Mouse (Mus musculus) embryonic facial prominence, embryonic 13.5 days (tissue): Measurements from ENCODE around the gene Mrpl17. TPM values are rescaled to one million over a fixed set of nuclear protein-coding genes. Genes with fewer than 3 reads are reported as not detected.

Source experiments
- ATAC-seq: fragments of 200-750 bp; cut with Nextera tagmentation; 2 replicates; pipeline ENCODE4 v1.8.0; 2017; ENCODE audit warnings: low read depth; ENCODE audit not compliant: insufficient number of reproducible peaks, insufficient read depth, low FRiP score, low TSS enrichment
- H3K27ac ChIP-seq: fragments of 300-500 bp; sonication (generic); 2 replicates; pipeline ENCODE4 v1.5.1; 2015; ENCODE audit warnings: moderate library complexity, mild to moderate bottlenecking, inconsistent platforms
- H3K27me3 ChIP-seq: fragments of 300-500 bp; sonication (generic); 2 replicates; pipeline ENCODE4 v1.6.1; 2015; ENCODE audit warnings: mild to moderate bottlenecking, inconsistent platforms
- H3K36me3 ChIP-seq: fragments of 300-500 bp; sonication (generic); 2 replicates; pipeline ENCODE4 v1.6.1; 2015; ENCODE audit warnings: mild to moderate bottlenecking, inconsistent platforms
- H3K4me1 ChIP-seq: fragments of 300-500 bp; sonication (generic); 2 replicates; pipeline ENCODE4 v1.6.1; 2015; ENCODE audit warnings: inconsistent platforms
- H3K4me2 ChIP-seq: fragments of 300-500 bp; sonication (generic); 2 replicates; pipeline ENCODE4 v1.6.1; 2015; ENCODE audit warnings: moderate library complexity, mild to moderate bottlenecking, inconsistent platforms
- H3K4me3 ChIP-seq: fragments of 300-500 bp; sonication (generic); 2 replicates; pipeline ENCODE4 v1.5.1; 2015; ENCODE audit warnings: mild to moderate bottlenecking, inconsistent platforms
- H3K9ac ChIP-seq: fragments of 300-500 bp; sonication (generic); 2 replicates; pipeline ENCODE4 v1.6.1; 2015; ENCODE audit warnings: mild to moderate bottlenecking, inconsistent platforms
- H3K9me3 ChIP-seq: fragments of 300-500 bp; sonication (generic); 2 replicates; pipeline ENCODE4 v1.6.1; 2016; ENCODE audit warnings: inconsistent platforms
- WGBS: fragments of 180-500 bp; shearing (Covaris S2); methylation state at CpG from one replicate; pipeline ENCODE4 v1.1.7; 2015; ENCODE audit warnings: mixed read lengths; 5-methylcytosine and 5-hydroxymethylcytosine counted together
- polyA plus RNA-seq: library from polyadenylated mRNA; unstranded; fragments of >200 nt; fragmentation: Nextera tagmentation; extraction: Ambion mirVana; gene quantifications from 2 replicates; pipeline ENCODE4 v1.2.1, GENCODE M21; 2015

Mrpl17 gene
- polyA plus RNA-seq, 1 experiment from 2014 or later: 321 TPM

DNA sequence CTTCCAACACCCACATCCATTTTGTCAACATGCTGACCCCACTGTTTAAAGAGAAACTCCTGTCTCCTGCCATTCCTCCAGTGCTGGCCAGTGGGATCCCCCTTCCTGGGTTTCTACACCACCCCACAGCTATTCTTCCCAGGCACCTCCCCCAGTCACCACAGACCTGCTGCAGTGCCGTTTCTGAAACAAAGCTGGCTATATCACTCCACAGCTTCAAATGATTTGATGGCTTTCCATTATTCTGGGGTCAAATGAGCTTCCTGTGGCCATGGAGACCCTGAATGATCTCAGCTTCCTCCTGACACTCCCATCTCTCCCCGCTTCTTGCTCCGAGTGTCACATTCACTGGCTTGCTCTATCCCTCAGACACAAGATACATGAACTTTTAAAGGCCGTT is 26.3 kb downstream of the Mrpl17 start:
- peak overlapping the region; percentile 55 for H3K9ac ChIP-seq
- H3K27ac ChIP-seq: no peak overlapping the region
- H3K36me3 ChIP-seq: peaks cover 35% of the 10 kb centered on the region
- WGBS: 17% methylated on average over 4 of the region's 4 CpGs
- H3K27me3 ChIP-seq: no peaks in the 10 kb centered on the region
- peaks cover 68% of the 10 kb centered on the region for H3K4me1 ChIP-seq
- no peak for ATAC-seq
- peak overlapping the region; percentile 85 for H3K4me2 ChIP-seq
- peak overlapping the region; percentile 75 for H3K4me3 ChIP-seq
- no peaks in the 10 kb centered on the region for H3K9me3 ChIP-seq

DNA sequence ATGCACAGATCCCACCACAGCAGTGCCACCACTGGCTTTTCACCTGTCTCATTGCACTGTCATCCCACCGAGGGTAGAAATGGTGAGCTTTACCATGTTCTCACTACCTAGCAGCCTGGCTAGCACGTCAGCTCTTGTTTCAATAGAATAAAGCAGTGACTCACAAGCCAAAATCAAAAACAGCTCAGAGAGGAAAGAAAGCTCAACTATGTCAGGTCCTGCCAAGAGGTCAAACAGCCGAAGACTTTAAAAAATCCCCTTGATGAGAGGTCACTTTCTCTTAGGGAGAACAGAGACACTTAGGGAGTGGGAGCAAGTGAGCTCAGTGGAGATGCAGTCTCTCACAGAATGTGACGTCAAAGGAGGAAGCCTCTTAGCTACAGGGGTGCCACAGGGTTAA is 27.0 kb downstream of the Mrpl17 start:
- H3K4me2 ChIP-seq: peak overlapping the region; percentile 85

DNA sequence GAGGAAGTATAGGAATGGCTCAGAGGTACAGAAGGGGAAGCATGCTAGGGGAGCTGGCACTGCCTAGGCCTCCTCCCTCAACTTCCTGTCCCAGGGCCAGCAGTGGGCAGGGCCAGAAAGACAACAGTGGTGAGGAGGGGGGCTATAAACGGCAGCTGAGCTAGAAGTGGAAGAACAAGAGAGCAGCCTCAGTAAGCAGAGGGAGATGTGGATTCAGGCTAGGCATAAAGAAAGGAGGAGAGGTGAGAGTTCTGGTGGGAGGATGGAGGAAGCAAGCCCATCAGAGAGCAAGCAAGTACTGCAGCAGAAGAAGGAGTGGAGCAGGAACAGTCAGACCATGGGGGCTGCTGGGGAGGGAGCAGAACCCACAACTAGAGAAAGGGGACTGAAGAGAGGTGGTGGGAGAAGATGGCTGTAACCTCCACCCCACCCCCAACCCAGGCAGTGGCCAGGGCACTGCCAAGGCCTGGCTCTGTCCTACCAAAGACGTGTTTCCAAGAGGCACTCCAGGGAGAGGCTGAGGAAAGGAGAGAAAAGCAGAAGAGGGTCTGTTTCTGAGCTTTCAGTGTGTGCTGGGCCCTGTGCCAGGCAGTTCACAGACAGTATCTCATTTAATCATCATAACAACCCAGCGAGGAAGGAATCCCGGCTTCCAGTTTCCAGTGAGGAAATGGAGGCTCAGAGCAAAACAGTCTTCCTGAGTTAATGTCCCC is 32.2 kb downstream of the Mrpl17 start:
- H3K4me3 ChIP-seq: peak overlapping the region; percentile 43
- H3K9me3 ChIP-seq: no peaks in the 10 kb centered on the region
- ATAC-seq: peak; percentile 91
- peaks cover 83% of the 10 kb centered on the region for H3K4me1 ChIP-seq
- H3K27me3 ChIP-seq: no peaks in the 10 kb centered on the region
- peak overlapping the region; percentile 66 for H3K9ac ChIP-seq
- peak overlapping the region; percentile 98 for H3K27ac ChIP-seq
- peak overlapping the region; percentile 66 for H3K4me2 ChIP-seq
- H3K36me3 ChIP-seq: peaks cover 47% of the 10 kb centered on the region
- WGBS: 12% methylated on average over 4 of the region's 4 CpGs

More for the DNA sequence above, 27.0 kb downstream of the Mrpl17 start:
- H3K27me3 ChIP-seq: no peaks in the 10 kb centered on the region
- H3K27ac ChIP-seq: no peak overlapping the region
- no peak for ATAC-seq
- 0 out of 2 replicates have a peak overlapping the region, but pooled peaks have one; percentile 75 for H3K4me3 ChIP-seq
- no peaks in the 10 kb centered on the region for H3K9me3 ChIP-seq
- H3K4me1 ChIP-seq: peaks cover 73% of the 10 kb centered on the region
- peaks cover 35% of the 10 kb centered on the region for H3K36me3 ChIP-seq
- WGBS: 27% methylated on average over 4 of the region's 4 CpGs
- H3K9ac ChIP-seq: 0 out of 2 replicates have a peak overlapping the region, but pooled peaks have one; percentile 55

DNA sequence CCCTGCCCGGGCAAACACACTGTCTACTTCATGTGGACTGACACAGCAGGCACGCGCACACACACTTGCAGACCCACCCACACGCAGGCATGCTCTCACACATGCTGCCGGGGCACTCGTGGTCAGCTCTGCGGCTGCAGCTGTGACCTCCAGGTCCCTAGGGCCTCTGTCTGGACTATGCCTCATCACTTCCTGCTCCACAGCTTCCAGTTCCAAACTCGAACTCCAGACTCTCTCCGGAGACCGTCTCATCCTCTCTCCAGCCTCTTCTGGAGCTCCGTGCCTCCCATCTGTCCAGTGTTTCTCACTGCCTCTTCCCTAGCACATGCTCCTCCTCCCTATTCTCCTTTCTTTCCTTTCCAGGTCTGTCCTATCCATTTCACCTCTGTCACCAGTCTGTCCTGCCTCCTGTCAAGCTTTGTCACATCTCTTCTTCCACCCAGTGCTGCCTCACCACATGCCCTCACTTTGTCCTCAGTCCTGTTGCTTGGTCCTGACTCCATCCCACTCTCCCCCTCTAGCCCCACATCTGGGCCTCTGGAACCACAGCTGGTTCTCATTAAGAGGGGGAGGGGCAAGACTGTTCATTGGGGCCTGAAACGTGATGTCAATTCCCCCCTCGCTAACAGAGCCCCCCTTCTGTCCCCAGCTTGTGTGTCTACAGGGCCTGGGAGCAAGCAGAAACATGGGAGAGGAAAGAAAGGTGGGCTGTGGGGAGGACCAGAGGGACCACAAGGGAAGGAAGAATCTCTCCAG is 32.9 kb downstream of the Mrpl17 start:
- peaks cover 50% of the 10 kb centered on the region for H3K36me3 ChIP-seq

DNA sequence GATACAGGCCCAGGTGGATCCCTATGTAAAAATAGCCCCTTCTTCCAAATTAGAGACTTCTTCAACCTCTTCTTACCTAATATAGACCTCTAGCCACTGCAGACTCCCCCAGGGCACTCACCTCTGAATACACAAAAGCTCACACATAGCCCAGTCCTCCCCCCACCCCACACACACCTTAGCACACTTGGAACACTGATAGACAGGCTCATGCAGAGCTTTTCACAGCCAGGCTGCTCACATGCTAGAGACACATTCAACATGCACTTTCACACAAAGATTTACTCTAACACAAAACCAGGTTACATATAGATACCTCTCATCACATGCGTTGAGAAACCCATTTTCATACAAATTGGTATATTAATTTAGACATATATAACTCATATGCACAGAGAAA is 33.6 kb downstream of the Mrpl17 start:
- H3K4me2 ChIP-seq: peak overlapping the region; percentile 66
- no peak for ATAC-seq

More for the DNA sequence above, 32.9 kb downstream of the Mrpl17 start:
- H3K4me2 ChIP-seq: peak overlapping the region; percentile 66
- H3K4me3 ChIP-seq: peak overlapping the region; percentile 43
- peak; percentile 88 for ATAC-seq
- H3K9me3 ChIP-seq: no peaks in the 10 kb centered on the region
- peak overlapping the region; percentile 66 for H3K9ac ChIP-seq
- WGBS: 18% methylated on average over 13 of the region's 13 CpGs
- no peaks in the 10 kb centered on the region for H3K27me3 ChIP-seq
- H3K27ac ChIP-seq: peak overlapping the region; percentile 98
- H3K4me1 ChIP-seq: peaks cover 81% of the 10 kb centered on the region

DNA sequence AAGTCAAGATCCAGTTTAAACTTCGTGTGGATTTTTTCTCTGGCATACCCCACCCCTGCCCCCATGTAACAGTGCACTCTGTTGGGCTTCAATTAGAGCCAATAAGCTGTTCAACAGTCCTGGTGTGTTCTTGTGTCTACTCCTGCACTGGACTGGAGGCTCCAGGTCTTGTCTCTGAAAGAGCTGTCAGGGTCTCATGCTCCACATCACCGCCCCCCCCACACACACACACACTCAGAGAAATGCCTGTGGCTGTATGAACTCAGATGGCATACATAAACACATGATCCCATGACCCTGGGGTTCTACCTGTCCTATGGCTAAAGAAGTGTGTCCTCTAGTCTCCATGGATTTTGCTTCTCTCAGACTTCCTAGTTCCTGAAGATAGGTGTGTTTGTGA is 34.9 kb downstream of the Mrpl17 start:
- H3K4me2 ChIP-seq: no peak overlapping the region
- H3K4me3 ChIP-seq: no peak overlapping the region
- ATAC-seq: no peak
- H3K36me3 ChIP-seq: peaks cover 53% of the 10 kb centered on the region
- H3K4me1 ChIP-seq: peaks cover 84% of the 10 kb centered on the region
- H3K9ac ChIP-seq: no peak overlapping the region
- 76% methylated on average over 2 of the region's 2 CpGs for WGBS
- H3K9me3 ChIP-seq: no peaks in the 10 kb centered on the region
- H3K27ac ChIP-seq: no peak overlapping the region
- no peaks in the 10 kb centered on the region for H3K27me3 ChIP-seq

More for the DNA sequence above, 33.6 kb downstream of the Mrpl17 start:
- peaks cover 78% of the 10 kb centered on the region for H3K4me1 ChIP-seq
- peak overlapping the region; percentile 43 for H3K4me3 ChIP-seq
- peak overlapping the region; percentile 98 for H3K27ac ChIP-seq
- H3K27me3 ChIP-seq: no peaks in the 10 kb centered on the region
- WGBS: 79% methylated on average over 1 of the region's 1 CpGs
- peaks cover 53% of the 10 kb centered on the region for H3K36me3 ChIP-seq
- no peaks in the 10 kb centered on the region for H3K9me3 ChIP-seq
- peak overlapping the region; percentile 66 for H3K9ac ChIP-seq

DNA sequence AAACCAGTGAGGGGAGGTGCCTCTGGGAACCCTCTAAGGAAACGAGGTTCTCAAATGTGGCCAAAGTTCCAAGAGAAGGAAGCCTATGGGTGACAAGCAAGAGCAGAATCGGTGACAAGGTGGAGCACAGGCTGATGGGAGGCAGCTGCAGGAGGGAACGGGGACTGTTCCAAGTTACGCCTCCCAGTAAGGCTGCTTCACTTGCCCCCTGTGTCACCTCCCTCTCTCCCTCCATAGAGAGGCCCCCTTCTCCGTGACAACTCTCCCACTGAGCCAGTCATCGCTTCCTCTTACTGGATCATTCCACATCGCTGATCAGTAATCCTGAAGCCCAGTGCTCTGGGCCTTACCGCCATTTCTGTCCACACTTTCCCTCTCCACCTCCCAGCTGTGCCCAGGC is 36.2 kb downstream of the Mrpl17 start:
- Histone ChIP-seq H3K9me3 (no peaks in the 10 kb centered on the region), H3K4me1 (peaks cover 76% of the 10 kb centered on the region), H3K4me2 (no peak overlapping the region), H3K36me3 (peaks cover 54% of the 10 kb centered on the region), H3K27ac (no peak overlapping the region), H3K4me3 (no peak overlapping the region), H3K9ac (no peak overlapping the region), H3K27me3 (no peaks in the 10 kb centered on the region)
- 62% methylated on average over 8 of the region's 8 CpGs for WGBS
- ATAC-seq: no peak

DNA sequence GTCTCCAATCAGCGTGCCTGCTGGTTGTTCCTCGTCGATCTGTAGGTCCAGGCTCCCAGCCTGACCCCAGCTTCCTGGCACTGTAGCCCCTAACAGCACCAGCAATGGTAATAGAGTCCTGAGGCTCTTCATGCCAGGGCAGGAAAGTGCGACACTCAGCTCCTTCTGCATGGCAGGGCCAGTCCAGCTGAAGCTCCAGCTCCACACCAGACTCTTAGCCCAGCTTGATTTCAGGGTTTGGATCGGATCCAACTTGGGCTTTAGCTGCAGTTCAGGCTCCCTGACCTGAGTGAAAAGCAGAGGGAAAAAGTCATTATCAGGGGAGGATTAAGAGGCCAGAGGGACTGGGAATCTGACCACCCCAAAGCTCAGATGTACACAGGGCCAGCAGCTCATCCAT is 37.9 kb downstream of the Mrpl17 start:
- no peak overlapping the region for H3K9ac ChIP-seq
- WGBS: 69% methylated on average over 5 of the region's 5 CpGs
- no peaks in the 10 kb centered on the region for H3K9me3 ChIP-seq
- no peak for ATAC-seq
- H3K27me3 ChIP-seq: no peaks in the 10 kb centered on the region
- peaks cover 70% of the 10 kb centered on the region for H3K4me1 ChIP-seq
- H3K4me3 ChIP-seq: no peak overlapping the region
- H3K27ac ChIP-seq: no peak overlapping the region
- peaks cover 64% of the 10 kb centered on the region for H3K36me3 ChIP-seq
- H3K4me2 ChIP-seq: no peak overlapping the region

DNA sequence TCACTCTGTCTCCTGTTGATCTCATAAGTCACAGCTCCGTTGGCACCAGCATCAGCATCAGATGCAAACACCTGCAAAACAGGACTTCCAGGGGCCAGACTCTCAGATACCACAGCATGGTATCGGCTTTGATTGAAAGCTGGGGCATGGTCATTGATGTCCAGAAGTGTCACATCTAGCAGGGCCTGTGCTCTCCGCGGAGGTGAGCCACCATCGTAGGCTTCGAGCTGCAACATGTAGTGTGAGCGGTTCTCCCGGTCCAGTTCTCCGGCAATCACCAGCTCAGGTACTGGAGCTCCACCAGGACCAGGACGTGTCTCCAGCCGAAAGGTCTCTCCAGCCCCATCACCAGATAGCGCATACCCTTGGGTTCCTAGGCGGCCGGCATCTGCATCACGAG is 38.6 kb downstream of the Mrpl17 start:
- Histone ChIP-seq H3K27me3 (no peaks in the 10 kb centered on the region), H3K4me2 (no peak overlapping the region), H3K9ac (no peak overlapping the region), H3K4me3 (no peak overlapping the region), H3K27ac (no peak overlapping the region), H3K4me1 (peaks cover 69% of the 10 kb centered on the region), H3K36me3 (peaks cover 71% of the 10 kb centered on the region), H3K9me3 (no peaks in the 10 kb centered on the region)
- WGBS: 96% methylated on average over 15 of the region's 15 CpGs
- ATAC-seq: no peak

DNA sequence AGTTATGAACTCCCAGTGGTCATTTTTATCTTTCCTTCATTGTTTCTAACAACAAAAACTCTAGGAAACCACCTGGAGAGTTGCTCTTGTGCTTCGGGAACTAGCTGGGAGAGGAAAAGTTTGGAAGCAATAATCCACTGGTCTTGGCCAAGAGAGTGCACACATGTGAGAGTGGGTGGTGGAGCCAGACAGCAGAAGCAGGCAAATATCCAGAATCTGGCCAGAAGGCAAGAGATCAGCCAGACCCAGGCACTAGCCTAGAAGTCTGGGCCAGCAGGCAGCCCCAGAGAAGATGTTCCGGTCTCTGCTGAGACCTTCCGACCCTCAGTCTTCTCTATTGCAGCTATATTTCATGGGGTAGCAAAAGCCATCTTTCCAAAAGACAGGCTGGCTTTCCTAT is 40.9 kb downstream of the Mrpl17 start:
- peaks cover 47% of the 10 kb centered on the region for H3K4me1 ChIP-seq
- ATAC-seq: no peak
- H3K9me3 ChIP-seq: no peaks in the 10 kb centered on the region
- H3K4me2 ChIP-seq: no peak overlapping the region
- H3K27me3 ChIP-seq: no peaks in the 10 kb centered on the region
- no peak overlapping the region for H3K27ac ChIP-seq
- H3K9ac ChIP-seq: no peak overlapping the region
- peaks cover 78% of the 10 kb centered on the region for H3K36me3 ChIP-seq
- no peak overlapping the region for H3K4me3 ChIP-seq
- 85% methylated on average over 3 of the region's 3 CpGs for whole genome bisulfite sequencing

DNA sequence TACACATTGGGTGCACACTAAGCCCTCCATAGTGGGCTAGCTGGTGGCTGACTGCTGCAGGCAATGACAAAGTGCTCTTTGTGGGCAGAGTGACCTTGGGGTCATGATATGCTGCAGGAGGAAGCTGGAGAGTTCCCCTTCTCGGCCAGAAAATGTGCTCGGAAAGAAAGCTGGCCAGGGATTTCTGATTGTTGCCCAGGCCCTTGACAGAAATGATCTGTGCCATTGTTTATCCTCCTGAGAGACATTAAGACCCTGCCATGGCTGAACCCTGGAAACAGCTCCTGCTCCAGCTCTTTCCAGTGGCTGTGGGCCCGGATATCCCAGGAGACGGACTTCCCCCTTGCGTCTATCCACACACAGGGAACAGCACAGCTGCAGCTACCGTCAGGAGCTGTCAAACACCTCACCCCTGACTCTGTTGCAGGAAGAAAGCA is 43.2 kb downstream of the Mrpl17 start:
- WGBS: 26% methylated on average over 6 of the region's 6 CpGs
- H3K9me3 ChIP-seq: no peaks in the 10 kb centered on the region
- H3K36me3 ChIP-seq: peaks cover 88% of the 10 kb centered on the region
- ATAC-seq: no peak
- H3K27me3 ChIP-seq: no peaks in the 10 kb centered on the region; the same call in 1 of the 2 replicates
- no peak overlapping the region for H3K9ac ChIP-seq
- H3K4me1 ChIP-seq: peaks cover 30% of the 10 kb centered on the region; the same call in 1 of the 2 replicates
- H3K27ac ChIP-seq: peak overlapping the region; percentile 34; the same call in 1 of the 2 replicates
- no peak overlapping the region for H3K4me2 ChIP-seq
- no peak overlapping the region for H3K4me3 ChIP-seq
